Mouse (Mus musculus) stomach, postnatal 0 days (tissue): ENCODE measurements around the gene Ovol1.

Experiments
- CTCF ChIP-seq: IDR thresholded peaks from 2 replicates; pipeline ENCODE4 v1.5.1; 2016; ENCODE audit warnings: antibody characterized with exemption, low read depth, mild to moderate bottlenecking, moderate library complexity
- EP300 ChIP-seq: optimal IDR thresholded peaks from 2 replicates; pipeline ENCODE3; 2016; ENCODE audit warnings: antibody characterized with exemption

DNA sequence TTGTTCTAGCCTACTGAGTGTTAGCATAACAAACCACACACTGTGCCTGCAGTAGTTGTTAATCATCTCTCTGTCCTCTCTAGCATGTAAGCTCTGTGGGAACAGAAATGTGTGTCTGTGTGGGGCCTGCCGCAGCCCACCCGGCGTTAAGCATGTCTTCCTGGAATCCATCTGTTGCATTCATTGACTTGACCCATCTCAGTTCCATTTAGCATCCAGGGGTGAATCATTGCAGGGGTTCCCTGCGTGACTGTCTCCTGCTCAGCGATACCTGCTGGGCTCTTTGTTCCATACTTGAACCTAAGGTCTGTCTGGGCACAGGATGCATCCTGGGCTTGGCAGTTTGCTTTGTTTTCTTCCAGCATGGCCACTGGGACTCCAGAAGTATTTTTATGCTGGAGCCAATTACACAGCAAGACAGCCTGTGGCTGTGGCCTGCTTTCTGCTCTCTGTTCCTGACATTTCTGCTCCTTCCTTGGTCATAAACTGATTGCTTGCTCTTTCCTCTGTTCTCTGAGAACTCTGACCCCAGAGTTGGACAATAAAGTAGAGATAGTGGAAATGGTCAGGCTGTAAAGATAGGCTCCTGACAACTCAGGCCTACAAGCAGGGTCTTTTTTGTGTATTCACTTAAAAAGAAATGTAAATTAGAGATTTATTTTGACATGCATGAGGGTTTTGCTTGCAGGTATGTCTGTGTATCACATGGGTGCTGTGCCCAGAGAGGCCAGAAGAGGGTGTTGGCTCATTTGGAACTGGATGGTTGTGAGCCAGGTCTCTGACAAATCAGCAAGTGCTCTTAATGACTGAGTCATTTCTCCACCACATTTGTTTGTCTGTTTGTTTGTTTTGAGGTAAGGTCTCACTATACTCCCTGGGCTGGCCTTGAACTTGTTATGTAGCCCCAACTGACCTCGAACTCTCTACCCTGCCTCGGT, 44.3 kb downstream of the Ovol1 start:
- TF ChIP-seq EP300 = no peak
- peak; percentile 50 for TF ChIP-seq CTCF
